Mouse (Mus musculus) urinary bladder, postnatal 25 days (tissue): ENCODE measurements around the gene Gm28372.
A peak's percentile ranks its signal among the peaks of the same experiment; 100 is the strongest.
"Not testable (repeated sequence)": the region's sequence is repeated elsewhere in the genome, so short reads cannot be mapped to it uniquely, and the experiment has no call there.

Source experiments
- DNase-seq: peaks from one replicate; pipeline ENCODE4 v3.0.0; 2022; ENCODE audit warnings: low spot score

Gm28372 gene

DNA sequence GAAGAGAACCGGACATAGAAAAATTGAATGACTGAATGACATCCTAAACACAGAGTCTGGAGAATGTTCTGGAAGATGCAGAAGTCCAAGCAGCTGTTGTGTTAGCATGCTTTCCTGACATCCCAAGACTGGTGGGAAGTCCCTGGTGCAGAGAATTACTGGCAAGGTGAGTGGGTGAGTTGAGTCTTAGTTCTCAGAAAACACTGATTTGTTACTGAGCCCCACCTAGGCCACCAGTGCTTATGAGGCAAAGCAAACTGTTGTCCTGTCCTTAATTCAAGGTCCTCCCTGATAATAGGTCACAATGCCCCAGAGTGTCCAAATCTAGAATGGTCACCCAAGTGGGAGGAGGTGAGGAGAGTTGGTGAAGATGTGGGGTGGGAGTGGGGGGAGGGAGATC, at the start of gene Gm28372, which contains the start of gene 1700020A23Rik:
TSS of gene Gm28372 (plus strand) at position 301 of the 400 bp plus-strand sequence.
TSS of gene 1700020A23Rik (plus strand) at position 321 of the 400 bp plus-strand sequence.
- DNase-seq, result no peak

DNA sequence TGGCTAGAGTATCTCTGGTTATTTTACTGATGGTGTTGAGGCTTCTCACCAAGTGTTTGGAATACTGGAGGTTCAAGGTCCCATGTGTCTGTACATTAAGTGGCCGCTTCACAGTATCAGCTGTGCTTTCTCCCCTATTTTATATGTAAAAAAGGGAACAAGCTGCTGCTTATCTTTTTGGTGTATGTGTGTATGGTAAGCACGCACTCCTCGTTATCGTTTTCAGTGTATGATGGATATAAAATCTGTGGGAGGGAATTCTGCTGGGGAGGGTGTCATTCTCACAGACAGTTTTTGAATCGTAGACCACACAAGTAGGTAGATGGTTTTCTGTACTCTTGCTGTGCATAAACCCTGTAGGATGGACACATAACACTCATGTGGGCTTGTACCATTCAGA, 47.5 kb upstream of the Gm28372 start:
- DNase-seq, result no peak

DNA sequence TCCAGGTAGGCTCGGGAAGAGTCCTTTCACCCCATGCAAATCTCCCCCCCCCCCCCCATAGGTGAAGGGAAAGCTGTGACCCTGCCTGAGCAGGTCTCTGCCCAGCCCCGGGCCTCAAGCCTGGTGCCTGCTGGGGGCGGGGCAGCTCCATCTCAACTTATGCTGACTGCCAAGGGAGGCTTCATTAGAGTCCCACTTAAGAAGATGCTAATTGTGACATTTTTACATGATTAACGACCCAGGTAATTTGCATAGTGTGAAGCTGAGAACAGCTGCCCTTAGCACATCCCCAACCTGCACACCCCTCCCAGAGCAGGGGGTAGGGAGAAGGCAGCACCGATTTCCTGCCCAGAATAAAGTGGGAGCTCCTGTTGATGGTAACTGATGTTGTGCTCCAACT, 46.2 kb upstream of the Gm28372 start:
- DNase-seq, result no peak

DNA sequence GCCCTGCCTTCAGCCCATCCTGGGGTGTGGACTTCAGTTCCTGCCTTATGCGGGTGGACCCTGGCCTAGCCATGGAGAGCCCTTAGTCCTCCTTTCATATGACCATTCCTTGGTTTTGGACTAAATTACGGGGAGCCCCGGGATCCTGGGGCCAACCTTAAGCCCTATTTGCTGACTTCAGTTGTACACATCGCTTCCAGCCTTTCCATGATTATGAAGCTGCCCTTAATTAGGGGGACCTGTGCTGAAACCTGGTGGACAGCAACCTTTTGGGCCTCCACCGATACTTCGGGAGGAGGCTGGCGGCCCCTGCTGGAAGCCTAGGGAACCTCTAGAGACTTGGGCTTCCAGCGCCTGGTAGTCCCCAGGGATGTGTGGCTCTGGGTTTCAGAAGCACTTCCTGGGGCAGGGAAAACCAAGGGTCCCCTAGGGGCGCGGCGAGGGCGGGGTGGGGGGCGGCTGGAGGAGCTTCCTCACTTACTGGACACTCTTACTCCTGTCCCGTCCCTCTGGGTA, 42.5 kb upstream of the Gm28372 start:
- peak; percentile 42 for DNase-seq

DNA sequence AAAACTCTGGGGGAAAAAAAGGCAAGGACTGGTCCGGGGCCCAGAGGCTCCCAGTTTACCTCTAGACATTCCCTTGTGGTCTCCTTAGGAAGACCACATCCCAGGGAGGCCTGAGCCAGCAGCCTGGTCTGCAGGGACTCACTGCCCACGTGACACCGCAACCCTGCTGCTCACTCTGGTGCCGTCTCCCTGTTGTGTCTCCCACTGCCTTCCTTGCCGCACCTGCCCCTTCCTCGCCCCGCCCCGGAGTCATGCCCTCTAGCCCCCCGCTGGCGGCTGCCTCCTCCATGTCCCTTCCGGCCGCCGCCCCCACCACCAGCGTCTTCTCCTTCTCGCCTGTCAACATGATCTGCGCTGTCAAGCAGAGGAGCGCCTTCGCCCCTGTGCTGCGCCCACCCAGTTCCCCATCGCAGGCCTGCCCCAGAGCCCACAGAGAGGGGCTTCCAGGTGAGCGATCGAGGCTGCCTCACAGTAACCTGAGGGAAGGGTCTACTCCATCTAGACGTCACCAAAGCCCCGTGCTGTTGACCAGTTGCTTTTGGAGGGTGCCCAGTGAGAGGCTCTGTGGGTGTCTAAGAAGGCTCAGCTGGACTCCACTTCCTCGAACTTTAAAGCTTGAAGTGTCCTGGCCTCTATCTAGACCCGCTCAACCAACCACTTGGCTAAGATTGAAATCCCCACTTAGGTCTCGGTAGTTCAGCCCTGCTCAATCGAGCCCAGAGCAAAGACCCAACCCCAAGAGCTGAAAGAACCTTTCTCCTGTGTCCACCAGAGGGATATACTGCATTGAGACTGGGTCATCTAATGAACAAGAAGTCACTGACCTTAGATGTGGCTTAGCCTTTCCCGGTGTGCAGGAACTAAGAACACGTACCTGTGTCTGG, 39.6 kb upstream of the Gm28372 start:
- no peak for DNase-seq

DNA sequence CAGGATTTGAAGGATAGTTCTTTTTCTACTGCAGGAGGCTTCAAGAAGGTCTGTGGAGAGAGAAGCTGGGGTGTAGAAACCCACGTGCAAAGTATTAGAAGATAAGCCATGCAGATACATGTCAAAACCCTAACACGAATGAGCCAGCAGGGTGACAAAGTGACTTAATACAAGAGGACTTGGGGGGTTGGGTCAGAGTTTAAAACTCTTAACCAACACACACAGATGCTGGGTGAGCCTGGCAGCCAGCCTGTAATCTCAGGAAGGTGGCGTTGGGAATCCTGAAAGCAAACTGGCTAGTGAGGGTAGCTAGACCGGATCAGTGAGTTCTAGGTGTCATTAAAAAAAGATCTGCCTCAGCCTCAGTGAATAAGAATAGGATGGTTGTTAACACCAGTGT, 37.7 kb upstream of the Gm28372 start:
- no peak for DNase-seq

DNA sequence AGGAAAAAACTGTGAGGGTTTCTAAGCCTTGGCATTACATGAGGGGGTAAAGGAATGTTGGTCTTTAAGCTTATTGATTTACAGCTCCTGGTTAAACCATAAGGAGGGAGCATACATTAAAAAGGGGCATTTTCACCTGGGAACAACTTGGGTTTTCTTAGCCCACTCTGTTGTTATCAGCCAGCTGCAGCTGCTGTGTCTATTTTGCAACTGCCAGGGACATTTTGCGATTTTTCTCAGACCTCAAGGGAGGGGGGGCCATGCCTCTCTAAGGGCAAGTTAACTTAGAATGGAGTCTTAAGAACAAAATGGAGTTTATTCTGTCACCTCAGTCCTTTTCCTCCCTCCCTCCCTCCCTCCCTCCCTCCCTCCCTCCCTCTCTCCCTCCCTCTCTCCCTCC, 32.0 kb upstream of the Gm28372 start:
- not testable (repeated sequence) for DNase-seq

DNA sequence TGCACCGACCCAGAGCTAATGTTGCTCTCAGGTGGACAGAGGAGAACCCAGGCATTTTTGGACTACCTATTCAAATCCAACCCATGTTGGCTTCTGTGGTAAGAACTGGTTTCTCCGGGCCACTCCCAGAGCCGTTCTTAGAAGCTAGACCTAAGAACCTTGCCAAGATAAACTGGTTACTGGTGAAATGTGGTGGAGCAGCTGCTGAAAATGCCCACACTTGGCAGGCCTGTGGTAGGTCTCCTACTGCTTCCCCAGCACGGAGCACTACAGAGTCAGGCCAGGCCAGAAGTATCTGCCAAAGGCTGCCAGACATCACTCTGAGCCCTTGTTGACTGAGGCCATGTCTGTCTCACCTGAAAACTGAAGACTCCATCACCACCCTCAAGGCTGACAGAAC, 30.1 kb upstream of the Gm28372 start:
- no peak for DNase-seq

DNA sequence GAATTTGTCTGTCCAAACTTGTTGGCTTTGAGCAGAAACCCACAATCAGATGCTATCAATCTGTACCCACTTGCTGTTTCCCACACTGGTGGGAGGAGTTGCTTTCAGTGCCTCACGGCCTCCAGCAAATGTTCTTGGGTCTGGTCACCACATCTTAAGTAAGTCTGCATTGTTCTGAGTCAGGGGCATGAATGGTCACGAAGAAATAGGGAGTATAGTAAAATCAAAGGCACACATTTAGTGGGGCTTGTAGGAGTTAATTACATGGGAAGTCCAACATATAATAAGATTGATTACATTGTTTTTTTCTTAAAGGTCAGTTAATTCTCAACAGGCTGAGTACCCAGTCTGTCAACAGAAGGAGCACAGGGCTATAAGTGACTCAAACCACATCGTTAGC, 21.8 kb upstream of the Gm28372 start:
- no peak for DNase-seq

DNA sequence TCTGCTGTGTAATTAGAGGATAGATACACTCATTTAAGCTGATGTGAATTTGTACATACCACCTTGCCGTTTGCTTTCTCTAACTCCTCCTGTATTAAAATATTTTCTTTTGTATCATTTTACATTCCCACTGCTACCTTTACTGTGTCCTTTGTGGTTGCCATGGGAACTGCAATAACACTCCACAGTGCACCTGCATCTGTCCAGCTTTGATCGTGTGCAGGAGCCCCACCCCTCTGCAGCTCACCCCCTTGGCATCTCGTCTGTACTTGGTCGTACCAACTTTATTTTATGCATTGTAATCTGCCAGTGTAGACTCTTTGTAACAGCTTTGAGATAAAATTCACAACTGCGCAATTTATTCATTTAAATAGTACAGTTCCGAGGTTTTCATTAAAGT, 21.1 kb upstream of the Gm28372 start:
- DNase-seq, result no peak

DNA sequence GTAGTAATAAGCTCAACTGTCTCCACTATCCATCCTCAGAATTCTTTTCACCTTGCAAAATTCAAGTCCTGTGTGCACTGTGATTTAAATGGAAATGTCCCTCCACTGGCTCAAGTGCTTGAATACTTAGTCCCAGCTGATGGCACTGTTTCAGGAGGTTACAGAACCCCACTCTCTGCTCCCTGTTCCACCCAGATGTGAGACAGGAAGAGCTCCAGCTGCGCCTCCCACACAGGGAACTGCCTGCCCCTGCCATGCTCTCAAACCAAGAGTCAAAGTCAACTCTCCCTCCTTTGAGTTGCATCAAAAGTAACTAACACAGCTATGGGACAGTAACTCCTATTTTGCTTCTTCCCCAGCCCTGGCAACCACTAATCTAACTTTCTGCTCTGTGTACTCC, 18.8 kb upstream of the Gm28372 start:
- DNase-seq, result no peak

DNA sequence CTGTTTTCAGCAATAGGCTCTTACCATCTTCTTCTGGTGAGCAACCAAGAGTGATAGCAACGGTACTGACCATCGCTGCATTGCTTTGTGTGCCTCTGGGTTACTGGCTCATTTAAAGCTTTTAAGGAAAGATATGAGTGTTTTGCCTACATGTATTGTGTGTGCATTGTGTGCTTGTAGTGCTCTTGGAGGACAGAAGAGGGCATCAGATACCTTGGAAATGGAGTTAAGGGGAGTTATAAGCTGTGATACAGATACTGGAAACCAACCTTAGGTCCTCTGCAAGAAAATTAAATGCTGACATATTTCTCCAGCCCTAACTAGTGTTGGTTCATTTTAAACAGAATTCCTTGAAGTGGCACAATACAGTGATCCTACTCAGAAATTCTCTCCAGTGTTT, 16.2 kb upstream of the Gm28372 start:
- no peak for DNase-seq

DNA sequence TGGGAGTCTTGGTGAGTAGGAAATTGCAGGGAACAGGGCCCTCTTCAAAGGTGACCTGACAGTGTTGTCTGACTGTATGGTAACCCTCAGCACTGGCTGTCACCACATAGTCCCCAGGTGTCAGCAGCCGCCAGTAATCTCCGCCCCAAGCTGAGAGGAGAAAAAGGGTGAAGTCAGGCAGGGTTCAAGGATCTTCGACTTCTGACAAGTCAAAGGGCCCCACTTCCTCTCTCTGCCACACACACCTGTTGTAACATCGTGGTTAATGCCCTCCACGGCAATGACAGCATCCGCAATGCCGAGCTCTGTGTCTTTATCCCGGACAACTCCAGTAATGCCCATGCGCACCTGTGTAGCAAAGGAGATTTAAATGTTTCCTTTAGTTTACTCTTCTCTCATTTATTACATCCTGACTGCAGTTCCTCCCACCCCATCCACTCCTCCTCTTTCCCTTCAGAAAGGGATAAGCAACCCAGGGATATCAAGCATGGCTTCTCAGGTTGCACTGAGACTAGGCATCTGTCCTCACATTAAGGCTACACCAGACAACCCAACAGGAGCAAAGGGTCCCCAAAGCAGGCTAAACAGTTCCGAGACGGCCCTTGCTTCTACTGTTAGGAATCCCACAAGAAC, 13.9 kb upstream of the Gm28372 start:
- no peak for DNase-seq

DNA sequence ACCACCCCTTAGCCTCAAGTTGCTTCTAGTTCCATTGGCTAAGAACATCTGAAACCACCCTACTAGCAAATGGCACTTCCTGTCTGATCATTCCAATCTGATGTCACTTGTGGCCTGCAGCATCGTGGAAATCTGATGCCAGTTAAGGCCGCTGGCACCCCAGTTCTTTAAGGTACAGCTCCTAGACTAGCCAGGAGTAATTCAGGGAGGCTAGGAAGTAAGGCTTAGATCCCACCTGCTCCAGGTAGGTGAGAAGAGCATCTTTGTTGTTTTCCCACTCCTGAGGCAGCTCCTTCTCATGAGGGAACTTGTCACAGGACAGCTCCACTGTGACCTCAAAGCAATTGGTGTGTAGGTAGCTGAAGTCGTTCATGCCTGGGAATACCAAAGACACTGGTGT, 12.2 kb upstream of the Gm28372 start:
- DNase-seq, result no peak

DNA sequence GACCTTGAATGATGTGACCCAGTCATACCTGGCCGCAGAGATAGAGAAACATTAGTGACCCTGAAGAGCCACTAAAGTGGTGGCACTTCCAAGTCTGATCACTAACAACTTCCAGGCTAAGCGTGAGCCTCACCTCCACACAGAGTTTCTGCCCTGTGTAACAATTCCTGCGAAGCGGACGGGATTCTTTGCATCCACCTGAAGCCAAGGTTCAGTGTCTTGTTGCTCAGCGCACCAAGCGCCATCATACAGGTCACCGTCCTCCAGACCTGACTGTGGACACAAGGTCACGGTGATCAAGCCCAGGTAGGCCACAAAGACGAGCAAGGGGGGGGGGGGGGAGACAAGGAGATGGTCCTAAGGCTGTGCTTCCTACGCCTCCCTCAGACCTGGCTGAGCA, 9.3 kb upstream of the Gm28372 start:
- DNase-seq, result no peak

DNA sequence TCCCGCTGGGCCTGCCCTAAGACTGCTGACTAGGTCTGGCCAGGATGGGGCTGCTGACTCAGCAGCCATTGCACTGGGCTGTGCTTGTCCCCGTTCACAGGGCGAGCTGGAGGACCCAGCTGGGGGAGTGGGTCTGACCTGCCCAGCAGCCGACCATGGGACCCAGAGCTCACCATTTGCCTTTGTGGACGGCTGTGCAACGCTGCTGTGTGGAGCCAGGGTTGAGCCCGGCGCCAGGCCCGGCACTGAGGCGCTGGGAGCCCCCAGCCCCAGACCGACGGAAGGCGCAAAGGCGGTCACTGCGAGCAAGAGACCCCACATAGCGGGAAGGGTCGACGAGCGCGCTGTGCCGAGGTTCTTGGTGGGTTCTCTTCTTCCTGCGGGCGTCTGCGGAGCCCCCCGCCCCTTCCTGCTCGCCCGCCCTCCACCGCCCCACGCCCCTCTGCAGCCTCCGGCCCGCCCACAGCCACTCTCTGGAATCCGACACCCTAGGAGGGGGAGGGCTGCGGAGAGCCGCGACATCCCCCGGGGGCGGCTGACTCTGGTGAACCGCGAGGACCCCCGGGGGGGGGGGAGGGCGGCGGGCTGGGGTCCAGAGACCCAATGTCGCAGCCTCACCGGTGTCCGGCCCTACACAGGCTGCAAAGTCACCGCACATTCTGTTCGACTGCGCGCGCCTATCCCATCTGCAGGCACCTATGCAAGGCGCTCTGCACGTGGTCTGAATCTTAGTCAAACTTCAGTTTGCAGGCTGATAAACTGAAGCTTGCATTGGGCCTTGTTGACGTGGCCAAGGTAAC, 7.7 kb upstream of the Gm28372 start, which contains the start of gene Cpxm1:
TSS of gene Cpxm1 (minus strand) at position 389 of the 800 bp plus-strand sequence.
- peak; percentile 20 for DNase-seq

DNA sequence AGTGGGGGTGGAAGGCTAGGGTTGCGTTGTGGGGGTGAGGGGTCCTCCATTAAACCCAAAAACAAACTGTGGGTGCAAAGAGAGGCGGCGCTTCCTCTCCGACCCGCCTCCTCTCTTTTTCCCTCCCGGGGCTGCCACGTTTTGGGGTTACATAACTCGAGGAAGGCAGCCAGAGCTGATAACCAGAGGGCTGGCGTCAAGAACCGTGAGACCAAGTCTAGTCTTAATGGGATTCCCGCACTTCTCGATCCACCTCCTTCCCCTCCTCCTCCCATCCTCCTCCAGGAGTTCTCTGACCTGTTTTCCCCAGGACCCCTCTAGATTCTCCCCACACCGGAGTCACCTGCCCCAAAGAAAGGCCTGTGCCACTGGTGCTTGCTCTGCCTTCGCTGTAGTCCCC, 6.9 kb upstream of the Gm28372 start:
- DNase-seq, result peak; percentile 35

DNA sequence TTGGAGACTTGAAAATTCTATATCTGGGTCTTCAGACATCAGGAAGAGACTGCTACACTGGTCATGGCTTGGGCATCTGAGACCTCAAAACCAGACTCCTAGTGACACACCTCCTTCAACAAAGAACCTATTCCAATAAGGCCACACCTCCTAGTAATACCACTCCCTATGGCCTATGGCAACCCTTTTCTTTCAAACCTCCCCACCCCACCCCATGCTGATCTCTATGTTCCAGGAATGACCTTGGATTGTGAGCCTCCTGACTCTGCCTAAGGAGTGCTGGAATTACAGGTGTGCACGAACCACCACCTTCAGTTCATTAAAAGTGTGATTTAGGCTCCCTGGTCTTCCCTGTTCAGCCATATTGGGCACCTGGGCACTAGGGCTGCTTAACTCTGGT, 5.0 kb upstream of the Gm28372 start:
- DNase-seq, result no peak

DNA sequence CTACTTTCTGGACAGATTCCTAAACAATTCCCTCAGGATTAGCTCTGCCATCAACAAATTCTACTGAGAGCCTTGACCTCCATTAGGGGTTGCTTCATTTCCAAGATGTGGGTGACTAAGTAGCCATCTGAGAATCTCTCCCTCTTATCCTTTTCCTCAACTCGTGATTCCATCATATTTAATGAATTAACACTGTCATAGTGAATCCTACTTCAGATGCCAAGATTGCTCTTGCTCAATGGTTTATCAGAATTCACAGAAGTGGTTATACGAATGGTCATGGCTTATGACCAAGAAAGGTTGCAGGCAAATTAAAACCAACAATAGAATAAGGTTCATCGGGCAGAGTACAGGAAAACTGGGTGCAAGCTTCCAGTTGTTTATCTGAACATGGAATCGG, 3.1 kb upstream of the Gm28372 start:
- no peak for DNase-seq

DNA sequence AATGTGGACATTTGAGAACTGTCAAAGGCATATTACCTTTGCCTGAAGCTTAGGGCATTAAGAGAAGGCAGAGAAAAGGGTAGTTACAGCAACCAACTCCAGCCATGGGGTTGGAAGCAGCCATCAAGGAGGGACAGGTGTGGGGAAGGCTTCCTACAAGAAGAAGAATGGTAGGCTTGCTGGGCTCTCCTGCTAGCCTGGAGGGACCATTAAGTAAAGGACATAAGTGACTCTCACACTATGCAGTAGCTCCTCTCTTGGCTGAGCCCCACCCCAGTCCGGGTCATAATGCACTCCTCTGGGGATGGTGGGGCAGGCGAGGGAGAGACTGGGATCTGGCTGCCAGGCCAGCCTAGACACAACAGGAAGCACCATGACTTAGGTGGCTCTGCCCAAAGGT, 1.1 kb downstream of the Gm28372 start, which contains the start of gene Tmem239:
TSS of gene Tmem239 (plus strand) at position 301 of the 400 bp plus-strand sequence.
- no peak for DNase-seq

DNA sequence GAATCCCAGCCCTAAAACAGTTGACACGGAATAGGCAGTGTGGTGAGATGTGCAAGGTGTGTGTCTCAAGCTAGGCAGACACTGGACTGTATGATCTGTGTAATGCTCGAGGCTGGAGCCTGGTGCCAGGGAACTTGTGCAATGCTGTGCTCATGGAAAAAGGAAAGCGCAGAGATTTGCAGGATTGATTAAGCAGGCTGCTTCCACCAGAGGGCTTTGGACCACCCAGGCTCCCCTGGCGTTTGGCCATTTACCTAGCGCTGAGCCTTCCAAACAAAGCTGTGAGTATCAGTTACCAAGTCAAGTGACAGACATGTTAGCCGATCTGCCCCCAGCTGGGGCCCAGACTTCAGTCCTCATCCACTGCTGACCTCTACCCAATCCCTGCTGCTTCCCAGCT, 3.2 kb downstream of the Gm28372 start:
- DNase-seq, result no peak
